Mouse (Mus musculus) heart, embryonic 14.5 days (tissue): Measurements from ENCODE around the gene Eif1ad. TPM values are rescaled to one million over a fixed set of nuclear protein-coding genes. Genes with fewer than 3 reads are reported as not detected.

Source experiments
- ATAC-seq: fragments of 200-750 bp; cut with Nextera tagmentation; 2 replicates; pipeline ENCODE4 v1.8.0; 2017; ENCODE audit warnings: low read depth, moderate TSS enrichment; ENCODE audit not compliant: insufficient number of reproducible peaks, insufficient read depth, low FRiP score
- H3K27ac ChIP-seq, 2 experiments: fragments of 200-500 bp in 1 of 2; fragments of 300-500 bp in 1 of 2; sonication (generic) in 1 of 2; replicated peaks in 1 of 2; 2 replicates each; pipeline ENCODE4 v1.5.1; 2012 to 2014; ENCODE audit warnings: low read depth in 2 of 2, low read length in 2 of 2, control low read depth in 1 of 2, mild to moderate bottlenecking in 1 of 2, mixed read lengths in 1 of 2; ENCODE audit not compliant: control insufficient read depth in 1 of 2, insufficient read depth in 1 of 2
- H3K27me3 ChIP-seq: fragments of 300-500 bp; sonication (generic); 2 replicates; pipeline ENCODE4 v1.6.1; 2014; ENCODE audit warnings: mild to moderate bottlenecking, low read length, control low read depth; ENCODE audit not compliant: control insufficient read depth, insufficient read depth
- H3K36me3 ChIP-seq: fragments of 300-500 bp; sonication (generic); 2 replicates; pipeline ENCODE4 v1.6.1; 2014; ENCODE audit warnings: mild to moderate bottlenecking, control low read depth, low read length, mixed read lengths; ENCODE audit not compliant: control insufficient read depth, insufficient read depth
- H3K4me1 ChIP-seq, 2 experiments: fragments of 200-500 bp in 1 of 2; fragments of 300-500 bp in 1 of 2; sonication (generic) in 1 of 2; 2 replicates each; pipeline ENCODE4 v1.6.1; 2012 to 2014; ENCODE audit warnings: low read length in 2 of 2, control low read depth in 1 of 2, mixed read lengths in 1 of 2; ENCODE audit not compliant: control insufficient read depth in 2 of 2, insufficient read depth in 2 of 2
- H3K4me2 ChIP-seq: fragments of 300-500 bp; sonication (generic); 2 replicates; pipeline ENCODE4 v1.6.1; 2014; ENCODE audit warnings: mild to moderate bottlenecking, low read length
- H3K4me3 ChIP-seq, 2 experiments: fragments of 200-500 bp in 1 of 2; fragments of 300-500 bp in 1 of 2; sonication (generic) in 1 of 2; 2 replicates each; pipeline ENCODE4 v1.5.1; 2012 to 2014; ENCODE audit warnings: low read length in 2 of 2, mild to moderate bottlenecking in 2 of 2, control low read depth in 1 of 2, low read depth in 1 of 2, moderate library complexity in 1 of 2; ENCODE audit not compliant: control insufficient read depth in 1 of 2, insufficient read depth in 1 of 2
- H3K9ac ChIP-seq: fragments of 300-500 bp; sonication (generic); 2 replicates; pipeline ENCODE4 v1.6.1; 2014; ENCODE audit warnings: mild to moderate bottlenecking, low read length
- H3K9me3 ChIP-seq: fragments of 300-500 bp; sonication (generic); 2 replicates; pipeline ENCODE4 v1.6.1; 2016; ENCODE audit warnings: low read length, control low read depth; ENCODE audit not compliant: control insufficient read depth
- WGBS: fragments of 180-500 bp; shearing (Covaris S2); extraction: QIAGEN DNeasy Blood & Tissue Kit; methylation state at CpG from one replicate; pipeline ENCODE4 v1.1.7; 2014; 5-methylcytosine and 5-hydroxymethylcytosine counted together
- polyA plus RNA-seq: library from polyadenylated mRNA; unstranded; fragments of >200 nt; fragmentation: Nextera tagmentation; extraction: Ambion mirVana; gene quantifications from 2 replicates; pipeline ENCODE4 v1.2.1, GENCODE M21; 2014

The Eif1ad gene
- polyA plus RNA-seq, 1 experiment from 2014 or later, result 37.4 TPM

DNA sequence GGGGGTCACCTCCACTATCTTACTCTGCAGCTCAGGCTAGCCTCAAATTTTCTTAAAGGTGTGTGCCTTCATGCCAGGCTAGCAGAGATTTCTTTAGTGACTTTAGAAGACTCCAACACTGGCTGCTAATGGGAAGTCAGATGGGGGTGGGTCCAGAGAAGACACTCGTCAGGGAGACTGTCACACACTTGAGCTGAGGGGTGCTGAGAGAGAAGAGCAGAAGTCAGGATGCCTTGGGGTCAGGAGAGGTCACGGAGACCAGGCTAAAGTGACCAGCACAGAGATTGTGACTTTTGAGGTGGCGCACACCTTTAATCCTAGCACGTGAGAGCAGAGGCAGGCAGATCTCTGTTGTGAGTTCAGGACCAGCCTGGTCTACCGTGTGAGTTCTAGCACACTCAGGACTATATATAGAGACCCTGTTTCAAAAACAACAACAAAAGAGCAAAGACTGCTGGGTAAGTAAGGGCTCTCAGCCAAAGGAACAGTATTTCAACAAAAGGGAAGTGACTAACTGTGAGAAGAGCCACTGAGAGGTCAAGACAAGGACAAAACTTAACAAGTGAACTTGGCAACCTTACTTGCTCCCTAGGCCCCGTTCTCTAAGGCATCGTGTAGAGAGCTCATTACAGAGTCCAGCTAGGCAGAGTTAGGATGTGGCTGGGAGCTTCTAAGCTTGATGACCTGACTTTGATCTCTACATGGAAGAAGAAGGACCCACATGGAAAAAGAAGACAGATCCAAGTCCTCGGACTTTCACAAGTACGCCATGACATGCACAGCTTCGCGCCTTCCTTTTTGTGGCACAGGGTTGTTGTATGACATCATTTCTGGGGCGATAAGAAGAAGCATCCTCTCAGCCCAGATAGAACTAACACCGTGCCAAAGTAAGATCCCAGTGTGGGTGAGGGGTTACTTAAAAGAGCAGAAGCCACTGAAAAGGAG is 41.8 kb downstream of the Eif1ad start:
- Histone ChIP-seq H3K27me3 (no peaks in the 10 kb centered on the region), H3K9ac (no peak overlapping the region), H3K4me2 (peak overlapping the region; percentile 74), H3K36me3 (no peaks in the 10 kb centered on the region), H3K4me3 (0 out of 4 replicates have a peak overlapping the region, but pooled peaks of 1 of the 2 experiments have one; percentile 67), H3K9me3 (no peaks in the 10 kb centered on the region), H3K27ac (peak overlapping the region; percentile 52 to 56), H3K4me1 (peaks cover 13 to 23% of the 10 kb centered on the region in 2 experiments)
- 62% methylated on average over 13 of the region's 13 CpGs for WGBS
- ATAC-seq, result no peak

GRCm38 (mm10) chr19:5409068-5409467 is 42.5 kb downstream of the Eif1ad start:
- 79% methylated on average over 5 of the region's 5 CpGs for WGBS
- H3K9me3 ChIP-seq, result no peaks in the 10 kb centered on the region
- no peak for ATAC-seq
- peak overlapping the region; percentile 52 to 56 for H3K27ac ChIP-seq
- no peak overlapping the region for H3K4me2 ChIP-seq
- no peak overlapping the region for H3K9ac ChIP-seq
- no peaks in the 10 kb centered on the region for H3K36me3 ChIP-seq
- H3K4me1 ChIP-seq, result peaks cover 13 to 23% of the 10 kb centered on the region in 2 experiments
- H3K4me3 ChIP-seq, result no peak overlapping the region
- H3K27me3 ChIP-seq, result no peaks in the 10 kb centered on the region

DNA sequence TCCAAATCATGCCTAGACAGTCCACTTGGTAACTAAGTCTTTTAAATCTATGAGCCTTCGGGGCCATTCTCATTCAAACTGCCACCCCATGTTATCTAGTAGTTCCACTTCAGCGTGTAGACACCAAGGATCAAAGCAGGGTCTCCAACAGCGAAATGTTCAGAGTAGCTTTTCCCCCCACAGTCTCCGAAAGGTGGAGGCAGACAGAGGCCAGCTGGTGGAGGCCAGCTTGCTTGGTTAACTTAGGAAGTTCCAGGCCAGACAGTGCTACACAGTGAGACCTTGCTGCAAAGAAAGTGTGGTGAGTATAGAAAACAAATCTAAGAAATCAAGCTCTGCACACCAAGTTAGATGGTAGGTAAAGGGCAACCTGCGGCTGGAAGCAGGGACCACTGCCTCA is 44.1 kb downstream of the Eif1ad start:
- H3K27me3 ChIP-seq, result no peaks in the 10 kb centered on the region
- H3K36me3 ChIP-seq, result no peaks in the 10 kb centered on the region
- no peak overlapping the region for H3K4me2 ChIP-seq
- no peak for ATAC-seq
- H3K27ac ChIP-seq, result no peak overlapping the region
- no peak overlapping the region for H3K9ac ChIP-seq
- no peaks in the 10 kb centered on the region for H3K9me3 ChIP-seq
- WGBS, result 72% methylated on average over 5 of the region's 5 CpGs
- peaks cover 15 to 23% of the 10 kb centered on the region in 2 experiments for H3K4me1 ChIP-seq
- H3K4me3 ChIP-seq, result no peak overlapping the region

- Histone ChIP-seq H3K9ac (no peak overlapping the region), H3K36me3 (no peaks in the 10 kb centered on the region), H3K4me3 (no peak overlapping the region), H3K4me1 (peaks cover 12 to 19% of the 10 kb centered on the region in 2 experiments), H3K9me3 (no peaks in the 10 kb centered on the region), H3K4me2 (no peak overlapping the region), H3K27ac (no peak overlapping the region), H3K27me3 (no peaks in the 10 kb centered on the region)
- 48% methylated on average over 5 of the region's 5 CpGs for WGBS
- ATAC-seq, result no peak
Measured at GRCm38 (mm10) chr19:5411961-5412360, 45.4 kb downstream of the Eif1ad start.

GRCm38 (mm10) chr19:5413840-5414239 is 47.3 kb downstream of the Eif1ad start:
- Histone ChIP-seq H3K4me1 (peaks cover 4% of the 10 kb centered on the region in 2 experiments; a peak in 2 of 4 replicates), H3K27me3 (no peaks in the 10 kb centered on the region), H3K4me3 (no peak overlapping the region), H3K27ac (no peak overlapping the region), H3K9ac (no peak overlapping the region), H3K9me3 (no peaks in the 10 kb centered on the region), H3K4me2 (no peak overlapping the region), H3K36me3 (peaks cover 16% of the 10 kb centered on the region; the same call in 1 of the 2 replicates)
- ATAC-seq, result no peak
- WGBS, result 73% methylated on average over 4 of the region's 4 CpGs

GRCm38 (mm10) chr19:5414534-5414957 is 48.0 kb downstream of the Eif1ad start:
- Histone ChIP-seq H3K4me1 (peaks cover 0 to 2% of the 10 kb centered on the region in 2 experiments; a peak in 1 of 4 replicates), H3K9me3 (no peaks in the 10 kb centered on the region), H3K27me3 (no peaks in the 10 kb centered on the region), H3K4me2 (no peak overlapping the region), H3K9ac (0 out of 2 replicates have a peak overlapping the region, but pooled peaks have one; percentile 19), H3K4me3 (no peak overlapping the region), H3K27ac (no peak overlapping the region), H3K36me3 (peaks cover 22% of the 10 kb centered on the region)
- ATAC-seq, result no peak
- 46% methylated on average over 2 of the region's 2 CpGs for WGBS

- no peak overlapping the region for H3K27ac ChIP-seq
- peaks cover 11 to 12% of the 10 kb centered on the region in 2 experiments for H3K4me1 ChIP-seq
- no peak overlapping the region for H3K9ac ChIP-seq
- no peaks in the 10 kb centered on the region for H3K9me3 ChIP-seq
- no peak for ATAC-seq
- H3K27me3 ChIP-seq, result no peaks in the 10 kb centered on the region
- H3K4me3 ChIP-seq, result no peak overlapping the region
- H3K4me2 ChIP-seq, result no peak overlapping the region
- WGBS, result 90% methylated on average over 8 of the region's 8 CpGs
- peaks cover 59% of the 10 kb centered on the region for H3K36me3 ChIP-seq
Measured at GRCm38 (mm10) chr19:5418750-5419466, 52.4 kb downstream of the Eif1ad start.
